Mouse (Mus musculus) stomach, embryonic 15.5 days (tissue): Measurements from ENCODE around the gene Med23. TPM values are rescaled to one million over a fixed set of nuclear protein-coding genes. Genes with fewer than 3 reads are reported as not detected.

Experiments
- ATAC-seq: fragments of 200-750 bp; cut with Nextera tagmentation; 2 replicates; pipeline ENCODE4 v1.8.0; 2017; ENCODE audit warnings: low read depth, moderate number of reproducible peaks, moderate TSS enrichment; ENCODE audit not compliant: insufficient read depth, low FRiP score
- H3K27ac ChIP-seq: fragments of 300-500 bp; sonication (generic); 2 replicates; pipeline ENCODE4 v1.5.1; 2015; ENCODE audit warnings: mild to moderate bottlenecking, inconsistent platforms
- H3K27me3 ChIP-seq: fragments of 300-500 bp; sonication (generic); replicated peaks from 2 replicates; pipeline ENCODE4 v1.6.1; 2015; ENCODE audit warnings: inconsistent platforms
- H3K36me3 ChIP-seq: fragments of 300-500 bp; sonication (generic); 2 replicates; pipeline ENCODE4 v1.6.1; 2015; ENCODE audit warnings: inconsistent platforms
- H3K4me1 ChIP-seq: fragments of 300-500 bp; sonication (generic); 2 replicates; pipeline ENCODE4 v1.6.1; 2015; ENCODE audit warnings: inconsistent platforms
- H3K4me2 ChIP-seq: fragments of 300-500 bp; sonication (generic); 2 replicates; pipeline ENCODE4 v1.6.1; 2015; ENCODE audit warnings: mild to moderate bottlenecking, inconsistent platforms
- H3K4me3 ChIP-seq: fragments of 300-500 bp; sonication (generic); replicated peaks from 2 replicates; pipeline ENCODE4 v1.5.1; 2015; ENCODE audit warnings: inconsistent platforms
- H3K9ac ChIP-seq: fragments of 300-500 bp; sonication (generic); 2 replicates; pipeline ENCODE4 v1.6.1; 2015; ENCODE audit warnings: inconsistent platforms
- H3K9me3 ChIP-seq: fragments of 300-500 bp; sonication (generic); 2 replicates; pipeline ENCODE4 v1.6.1; 2016; ENCODE audit warnings: inconsistent platforms
- WGBS: fragments of 180-500 bp; shearing (Covaris S2); methylation state at CpG from one replicate; pipeline ENCODE4 v1.1.7; 2015; 5-methylcytosine and 5-hydroxymethylcytosine counted together
- polyA plus RNA-seq: library from polyadenylated mRNA; unstranded; fragments of >200 nt; fragmentation: Nextera tagmentation; extraction: Ambion mirVana; gene quantifications from 2 replicates; pipeline ENCODE4 v1.2.1, GENCODE M21; 2015

Med23 gene
- polyA plus RNA-seq, 1 experiment from 2014 or later: 15.0 TPM

DNA sequence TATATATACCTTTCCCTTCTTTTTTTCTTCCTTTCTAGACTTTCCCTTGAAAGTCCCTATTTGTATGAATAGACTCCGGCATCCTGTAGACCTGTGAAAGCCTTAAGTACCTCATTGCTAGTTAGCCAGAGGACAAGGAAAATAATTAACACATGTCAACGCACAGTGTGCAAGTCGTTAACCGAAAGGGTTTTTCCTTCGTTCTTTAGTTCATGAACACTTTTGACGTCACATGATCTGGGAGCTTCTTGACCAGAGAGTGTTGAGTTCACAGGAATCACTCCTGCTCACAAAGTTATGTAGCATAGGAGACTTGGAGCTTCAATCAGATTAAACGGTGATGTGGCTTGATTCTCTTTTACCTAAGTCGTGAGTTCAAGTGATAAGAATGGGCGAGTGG, 37.5 kb upstream of the Med23 start:
- H3K4me2 ChIP-seq: no peak overlapping the region
- H3K27ac ChIP-seq: no peak overlapping the region
- peaks cover 4% of the 10 kb centered on the region; the same call in 1 of the 2 replicates for H3K4me1 ChIP-seq
- ATAC-seq: no peak
- no peak overlapping the region for H3K9ac ChIP-seq
- H3K4me3 ChIP-seq: no peak overlapping the region
- no peaks in the 10 kb centered on the region for H3K9me3 ChIP-seq
- WGBS: 91% methylated on average over 9 of the region's 9 CpGs
- H3K36me3 ChIP-seq: no peaks in the 10 kb centered on the region
- H3K27me3 ChIP-seq: no peaks in the 10 kb centered on the region

- Histone ChIP-seq H3K4me2 (peak overlapping the region; percentile 42), H3K9me3 (no peaks in the 10 kb centered on the region), H3K36me3 (no peaks in the 10 kb centered on the region), H3K4me1 (peaks cover 4% of the 10 kb centered on the region; the same call in 1 of the 2 replicates), H3K4me3 (no peak overlapping the region; the same call in 1 of the 2 replicates), H3K9ac (no peak overlapping the region), H3K27ac (no peak overlapping the region), H3K27me3 (no peaks in the 10 kb centered on the region)
- 15% methylated on average over 4 of the region's 4 CpGs for WGBS
- no peak for ATAC-seq
Observed at GRCm38 (mm10) chr10:24834634-24835371, 35.0 kb upstream of the Med23 start.

DNA sequence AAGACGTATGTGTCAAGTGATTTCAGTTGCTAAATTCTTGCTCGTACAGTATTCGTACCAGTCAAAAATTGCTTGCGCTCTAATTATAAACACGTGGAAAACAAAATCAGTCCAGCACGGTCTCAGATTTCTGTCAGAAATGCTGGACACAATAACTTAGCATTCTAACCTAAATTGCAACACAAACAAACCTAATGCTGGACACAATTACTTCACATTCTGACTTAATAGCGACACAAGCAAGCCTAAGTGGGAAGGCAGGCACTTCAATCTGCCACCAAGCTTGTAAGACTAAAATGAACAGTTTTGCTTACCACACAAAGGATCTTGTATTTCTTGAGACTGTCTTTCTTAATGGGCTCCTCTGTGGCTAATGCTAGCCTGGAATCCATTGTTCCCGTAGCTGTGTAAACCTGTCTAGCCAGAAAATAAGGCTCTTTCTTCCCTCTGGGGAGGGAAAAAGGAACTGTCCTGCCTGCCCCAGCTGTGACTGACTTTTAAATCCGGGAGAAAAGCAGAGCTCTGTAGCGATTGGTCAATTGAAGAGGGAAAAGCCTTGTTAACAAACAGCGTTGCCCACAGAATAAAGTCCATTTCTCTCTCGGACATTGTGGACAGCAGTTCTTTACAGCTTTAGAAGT, 34.0 kb upstream of the Med23 start:
- Histone ChIP-seq H3K9me3 (no peaks in the 10 kb centered on the region), H3K4me1 (peaks cover 4% of the 10 kb centered on the region; the same call in 1 of the 2 replicates), H3K36me3 (no peaks in the 10 kb centered on the region), H3K27ac (no peak overlapping the region), H3K4me2 (peak overlapping the region; percentile 42), H3K9ac (no peak overlapping the region), H3K4me3 (peak overlapping the region; percentile 23; the same call in 1 of the 2 replicates), H3K27me3 (no peaks in the 10 kb centered on the region)
- WGBS: 25% methylated on average over 12 of the region's 12 CpGs
- peak; percentile 58; the same call in 1 of the 2 replicates for ATAC-seq

GRCm38 (mm10) chr10:24836366-24837038, 33.3 kb upstream of the Med23 start:
- Histone ChIP-seq H3K36me3 (no peaks in the 10 kb centered on the region), H3K9ac (no peak overlapping the region), H3K4me2 (peak overlapping the region; percentile 42), H3K27me3 (no peaks in the 10 kb centered on the region), H3K9me3 (no peaks in the 10 kb centered on the region), H3K27ac (no peak overlapping the region), H3K4me3 (no peak overlapping the region), H3K4me1 (peaks cover 4% of the 10 kb centered on the region; the same call in 1 of the 2 replicates)
- no peak; the same call in 1 of the 2 replicates for ATAC-seq
- WGBS: 48% methylated on average over 4 of the region's 4 CpGs

GRCm38 (mm10) chr10:24840795-24841194, 29.0 kb upstream of the Med23 start:
- Histone ChIP-seq H3K4me1 (no peaks in the 10 kb centered on the region; the same call in 1 of the 2 replicates), H3K36me3 (no peaks in the 10 kb centered on the region), H3K9me3 (no peaks in the 10 kb centered on the region), H3K4me3 (no peak overlapping the region), H3K9ac (no peak overlapping the region), H3K27me3 (no peaks in the 10 kb centered on the region), H3K27ac (no peak overlapping the region), H3K4me2 (no peak overlapping the region)
- ATAC-seq: no peak
- WGBS: 94% methylated on average over 4 of the region's 4 CpGs

GRCm38 (mm10) chr10:24841998-24842397, 27.8 kb upstream of the Med23 start:
- ATAC-seq: no peak
- Histone ChIP-seq H3K27ac (no peak overlapping the region), H3K9ac (no peak overlapping the region), H3K27me3 (no peaks in the 10 kb centered on the region), H3K4me1 (no peaks in the 10 kb centered on the region), H3K36me3 (no peaks in the 10 kb centered on the region), H3K9me3 (no peaks in the 10 kb centered on the region), H3K4me3 (no peak overlapping the region), H3K4me2 (no peak overlapping the region)
- WGBS: 24% methylated on average over 2 of the region's 2 CpGs

- 88% methylated on average over 1 of the region's 1 CpGs for WGBS
- no peak within 1 kb of the TSS for H3K4me2 ChIP-seq
- H3K27ac ChIP-seq: no peak within 1 kb of the TSS
- no peaks in the 10 kb centered on the region for H3K36me3 ChIP-seq
- no peak within 1 kb of the TSS for H3K4me3 ChIP-seq
- ATAC-seq: no peak
- H3K9ac ChIP-seq: no peak within 1 kb of the TSS
- H3K9me3 ChIP-seq: no peaks in the 10 kb centered on the region
- H3K4me1 ChIP-seq: no peaks in the 10 kb centered on the region
- no peaks in the 10 kb centered on the region for H3K27me3 ChIP-seq
Observed at GRCm38 (mm10) chr10:24842676-24843075, 27.1 kb upstream of the Med23 start, which contains the start of gene Enpp3. TSS of gene Enpp3 (minus strand) at chr10:24842823.

GRCm38 (mm10) chr10:24863146-24863545, 6.6 kb upstream of the Med23 start:
- Histone ChIP-seq H3K4me2 (no peak overlapping the region), H3K27ac (no peak overlapping the region), H3K9ac (no peak overlapping the region), H3K4me3 (no peak overlapping the region), H3K27me3 (no peaks in the 10 kb centered on the region), H3K36me3 (no peaks in the 10 kb centered on the region), H3K4me1 (no peaks in the 10 kb centered on the region), H3K9me3 (no peaks in the 10 kb centered on the region)
- ATAC-seq: no peak
- WGBS: 77% methylated on average over 2 of the region's 2 CpGs

DNA sequence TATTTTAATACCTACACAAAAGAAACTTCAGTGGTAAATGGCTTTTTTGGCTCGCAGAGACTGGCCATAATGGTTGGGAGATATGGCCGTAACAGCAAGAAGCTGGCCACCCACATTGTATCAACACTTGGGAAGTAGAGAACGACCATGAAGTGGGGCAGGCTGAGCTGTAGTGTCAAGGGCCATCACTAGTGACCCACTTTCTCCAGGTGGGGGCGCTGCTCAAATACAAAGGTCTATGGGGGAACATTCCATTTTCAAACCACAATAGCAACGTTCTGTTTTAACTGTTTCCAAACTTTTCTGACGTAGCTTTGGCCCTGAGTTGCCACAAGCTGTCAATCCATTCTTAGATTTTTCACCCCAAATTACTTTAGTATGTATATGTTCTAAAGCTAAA, 5.4 kb upstream of the Med23 start:
- H3K9ac ChIP-seq: no peak overlapping the region
- H3K27ac ChIP-seq: no peak overlapping the region
- no peak overlapping the region for H3K4me2 ChIP-seq
- no peaks in the 10 kb centered on the region for H3K9me3 ChIP-seq
- WGBS: 65% methylated on average over 6 of the region's 6 CpGs
- no peaks in the 10 kb centered on the region for H3K36me3 ChIP-seq
- no peak for ATAC-seq
- H3K4me3 ChIP-seq: no peak overlapping the region
- H3K4me1 ChIP-seq: no peaks in the 10 kb centered on the region
- no peaks in the 10 kb centered on the region for H3K27me3 ChIP-seq

DNA sequence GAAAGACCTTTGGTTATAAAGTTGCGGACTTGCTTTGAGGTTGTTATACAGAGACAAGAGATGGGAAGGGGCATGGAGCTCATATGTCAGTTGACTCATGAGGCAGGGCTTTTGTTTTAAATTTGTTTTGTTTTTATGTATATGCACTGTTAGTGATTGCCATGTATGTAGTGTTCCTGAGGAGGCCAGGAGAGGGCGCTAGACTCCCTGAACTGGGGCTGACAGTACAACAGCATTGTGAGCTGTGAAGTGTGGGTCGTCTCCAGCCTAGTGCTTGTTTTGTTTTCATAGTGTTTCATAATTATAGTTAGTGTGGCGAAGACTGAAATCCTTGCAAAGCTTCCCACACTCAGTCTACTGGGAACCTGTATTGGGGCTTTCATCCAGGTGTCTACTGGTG, 3.8 kb downstream of the Med23 start:
- Histone ChIP-seq H3K4me3 (no peak overlapping the region), H3K36me3 (peaks cover 38% of the 10 kb centered on the region), H3K4me2 (no peak overlapping the region), H3K27ac (no peak overlapping the region), H3K4me1 (no peaks in the 10 kb centered on the region), H3K9me3 (no peaks in the 10 kb centered on the region), H3K27me3 (no peaks in the 10 kb centered on the region), H3K9ac (no peak overlapping the region)
- no peak for ATAC-seq
- WGBS: 80% methylated on average over 4 of the region's 4 CpGs

GRCm38 (mm10) chr10:24886008-24886407, 16.2 kb downstream of the Med23 start:
- H3K4me2 ChIP-seq: no peak overlapping the region
- no peaks in the 10 kb centered on the region for H3K27me3 ChIP-seq
- no peak overlapping the region for H3K27ac ChIP-seq
- peaks cover 43% of the 10 kb centered on the region for H3K36me3 ChIP-seq
- WGBS: 78% methylated on average over 9 of the region's 9 CpGs
- no peaks in the 10 kb centered on the region for H3K9me3 ChIP-seq
- no peaks in the 10 kb centered on the region for H3K4me1 ChIP-seq
- H3K9ac ChIP-seq: no peak overlapping the region
- H3K4me3 ChIP-seq: no peak overlapping the region
- ATAC-seq: no peak

DNA sequence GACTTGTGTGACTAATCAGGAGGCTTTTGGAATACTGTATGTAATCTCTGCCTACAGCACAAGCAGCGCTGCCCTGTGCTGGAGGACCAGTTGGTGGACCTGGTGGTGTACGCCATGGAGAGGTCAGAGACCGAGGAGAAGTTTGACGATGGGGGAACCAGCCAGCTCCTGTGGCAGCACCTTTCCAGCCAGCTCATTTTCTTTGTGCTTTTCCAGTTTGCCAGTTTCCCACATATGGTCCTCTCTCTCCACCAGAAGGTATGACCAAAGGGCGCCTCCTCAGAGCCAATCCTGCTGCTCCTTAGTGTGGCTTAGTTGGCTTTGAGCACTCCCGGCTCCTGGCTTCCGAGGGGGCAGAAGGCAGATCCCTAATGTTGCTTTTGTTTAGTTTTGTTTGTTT, 18.6 kb downstream of the Med23 start:
- no peaks in the 10 kb centered on the region for H3K9me3 ChIP-seq

More for the DNA sequence above, 18.6 kb downstream of the Med23 start:
- no peaks in the 10 kb centered on the region for H3K4me1 ChIP-seq
- peaks cover 37% of the 10 kb centered on the region for H3K36me3 ChIP-seq
- H3K27me3 ChIP-seq: no peaks in the 10 kb centered on the region
- no peak for ATAC-seq
- 92% methylated on average over 7 of the region's 7 CpGs for WGBS
- H3K4me3 ChIP-seq: no peak overlapping the region
- H3K27ac ChIP-seq: no peak overlapping the region
- no peak overlapping the region for H3K9ac ChIP-seq
- H3K4me2 ChIP-seq: no peak overlapping the region
